Mouse (Mus musculus): ENCODE data around the gene Cetn3. TPM values are rescaled to one million over a fixed set of nuclear protein-coding genes. Genes with fewer than 3 reads are reported as not detected.

Cetn3 gene
- total RNA-seq, 2 experiments from 2014 or later: 103 to 115 TPM

GRCm38 (mm10) chr13:81831838-81832237 is 49.0 kb downstream of the Cetn3 start:
- TF ChIP-seq CTCF (conservative IDR thresholded peaks at IDR 0.05): no peak
- DNase-seq (ENCODE audit: low spot score in 2 of 2): no peak
- no peak overlapping the region for H3K27ac ChIP-seq
- no peak overlapping the region for H3K4me3 ChIP-seq

GRCm38 (mm10) chr13:81836386-81837177 is 53.7 kb downstream of the Cetn3 start:
- Histone ChIP-seq H3K27ac (no peak overlapping the region), H3K4me3 (no peak overlapping the region)
- TF ChIP-seq CTCF (conservative IDR thresholded peaks at IDR 0.05): no peak
- DNase-seq (ENCODE audit: low spot score in 2 of 2): no peak

GRCm38 (mm10) chr13:81838016-81838415 is 55.1 kb downstream of the Cetn3 start:
- DNase-seq (ENCODE audit: low spot score in 2 of 2): no peak
- Histone ChIP-seq H3K27ac (no peak overlapping the region), H3K4me3 (no peak overlapping the region)
- TF ChIP-seq CTCF (conservative IDR thresholded peaks at IDR 0.05): no peak

GRCm38 (mm10) chr13:81838948-81839347 is 56.1 kb downstream of the Cetn3 start:
- H3K4me3 ChIP-seq: no peak overlapping the region
- no peak overlapping the region for H3K27ac ChIP-seq
- TF ChIP-seq CTCF (conservative IDR thresholded peaks at IDR 0.05): no peak
- no peak for DNase-seq (ENCODE audit: low spot score in 2 of 2)

- no peak for TF ChIP-seq CTCF (conservative IDR thresholded peaks at IDR 0.05)
- Histone ChIP-seq H3K4me3 (no peak overlapping the region), H3K27ac (no peak overlapping the region)
- no peak for DNase-seq (ENCODE audit: low spot score in 2 of 2)
These were observed 57.4 kb downstream of the Cetn3 start for GRCm38 (mm10) chr13:81840246-81840645.

GRCm38 (mm10) chr13:81840646-81841045 is 57.8 kb downstream of the Cetn3 start:
- Histone ChIP-seq H3K27ac (no peak overlapping the region), H3K4me3 (no peak overlapping the region)
- no peak for TF ChIP-seq CTCF (conservative IDR thresholded peaks at IDR 0.05)
- no peak for DNase-seq (ENCODE audit: low spot score in 2 of 2)

- H3K4me3 ChIP-seq: no peak overlapping the region
- no peak for DNase-seq (ENCODE audit: low spot score in 2 of 2)
- TF ChIP-seq CTCF (conservative IDR thresholded peaks at IDR 0.05): no peak
These were observed 59.4 kb downstream of the Cetn3 start for GRCm38 (mm10) chr13:81842278-81842677.

More at GRCm38 (mm10) chr13:81842278-81842677, 59.4 kb downstream of the Cetn3 start:
- no peak overlapping the region for H3K27ac ChIP-seq

Other genes starting within 250 kb of the Cetn3 start
- gene Adgrv1, start 149.9 kb upstream of the Cetn3 start, total RNA-seq (2021): 1 to 10 TPM; 2.4 to 3.0 TPM
- gene Lysmd3, start 125.4 kb upstream of the Cetn3 start, total RNA-seq (2021): 10 to 100 TPM; 12.5 to 13.1 TPM
- gene Polr3g, start 72.1 kb upstream of the Cetn3 start, total RNA-seq (2021): 1 to 10 TPM; 4.1 to 5.4 TPM
- gene Mblac2, start 71.7 kb upstream of the Cetn3 start, total RNA-seq (2021): 10 to 100 TPM; 20.2 to 21.6 TPM